In genomic region chr9:103873876-103874275, GRCm38 (mm10) we compare ENCODE assay signal across 16 mouse cellular contexts.
DNase-seq lines count a peak whose midpoint lies in the region; ATAC-seq and TF ChIP-seq lines count a peak whose summit lies in the region.
"Had no signal": no experiment of that assay in that cellular context is flagged by ENCODE, and none has a peak within 500 bp of the region (broad histone marks: within the 10 kb centered on the region; RNA-seq: fewer than 3 reads in every experiment).

No protein-coding gene starts in this region.

- no peak for TF ChIP-seq CTCF in heart, adult 2 months (IDR thresholded peaks at IDR 0.05)

- no peak for TF ChIP-seq EP300 in heart, adult 2 months (IDR thresholded peaks at IDR 0.05; ENCODE audit: insufficient read depth, low read depth, low read length)

- no peak overlapping the region for H3K27ac ChIP-seq in heart, adult 2 months
- H3K27ac ChIP-seq in limb, embryonic 14.5 days (replicated peaks; ENCODE audit: low read depth, low read length) = no peak overlapping the region
- no peak overlapping the region for H3K27ac ChIP-seq in limb, embryonic 10.5 days
- H3K27ac ChIP-seq: embryonic facial prominence, embryonic 13.5 days; forebrain, embryonic 13.5 days; intestine, embryonic 15.5 days had no signal

- no peaks in the 10 kb centered on the region for H3K4me1 ChIP-seq in heart, adult 2 months (ENCODE audit: control insufficient read depth, insufficient read depth, low read length)
- H3K4me1 ChIP-seq in limb, embryonic 14.5 days (ENCODE audit: control insufficient read depth, insufficient read depth, low read length) = no peaks in the 10 kb centered on the region
- no peaks in the 10 kb centered on the region for H3K4me1 ChIP-seq in limb, embryonic 10.5 days
- H3K4me1 ChIP-seq: embryonic facial prominence, embryonic 13.5 days; forebrain, embryonic 13.5 days; intestine, embryonic 15.5 days had no signal

- H3K4me2 ChIP-seq in limb, embryonic 14.5 days (replicated peaks; ENCODE audit: low read depth, low read length, severe bottlenecking) = no peak overlapping the region
- H3K4me2 ChIP-seq: embryonic facial prominence, embryonic 13.5 days; forebrain, embryonic 13.5 days; intestine, embryonic 15.5 days had no signal

- ATAC-seq in limb, embryonic 14.5 days (ENCODE audit: low FRiP score, low read depth) = no peak
- no peak for ATAC-seq in inflammation-experienced regulatory T-cells, adult 6 months
- ATAC-seq: forebrain, embryonic 13.5 days; forebrain, postnatal 0 days; hindbrain, embryonic 16.5 days; intestine, embryonic 15.5 days had no signal

- no peak for TF ChIP-seq POLR2A in heart, adult 2 months (IDR thresholded peaks at IDR 0.05; ENCODE audit: insufficient read depth, low read depth, low read length)
- TF ChIP-seq POLR2A in limb, embryonic 14.5 days (IDR thresholded peaks at IDR 0.05; ENCODE audit: borderline replicate concordance, extremely low read depth, insufficient read depth, insufficient read length) = no peak

- WGBS in heart, adult 2 months = 68% methylated on average over 9 of the region's 9 CpGs
- 82% methylated on average over 9 of the region's 9 CpGs for WGBS in limb, embryonic 14.5 days
- 91% methylated on average over 9 of the region's 9 CpGs for WGBS in limb, embryonic 10.5 days

- H3K4me3 ChIP-seq in heart, adult 2 months = no peak overlapping the region
- H3K4me3 ChIP-seq in limb, embryonic 14.5 days (replicated peaks; ENCODE audit: low read length) = no peak overlapping the region
- H3K4me3 ChIP-seq in limb, embryonic 10.5 days = no peak overlapping the region
- H3K4me3 ChIP-seq: embryonic facial prominence, embryonic 13.5 days; forebrain, embryonic 13.5 days; intestine, embryonic 15.5 days had no signal

- no peaks in the 10 kb centered on the region for H3K79me2 ChIP-seq in heart, adult 2 months (replicated peaks; ENCODE audit: control insufficient read depth, insufficient read depth, low read length)

- H3K9me3 ChIP-seq in limb, embryonic 14.5 days (ENCODE audit: control insufficient read depth, low read length) = no peaks in the 10 kb centered on the region
- H3K9me3 ChIP-seq in limb, embryonic 10.5 days (replicated peaks) = no peaks in the 10 kb centered on the region
- H3K9me3 ChIP-seq: embryonic facial prominence, embryonic 13.5 days; forebrain, embryonic 13.5 days; intestine, embryonic 15.5 days had no signal

- intact Hi-C loops in heart, postnatal 14 days (cut with DNase I) = no loop called here
- intact Hi-C loops in heart, adult 2 months (cut with DNase I) = no loop called here

- peak; percentile 32 to 36 for DNase-seq in cerebellum, postnatal 14 days
- no peak for DNase-seq in cerebellum, adult 11-12 months
- peak; percentile 4 to 10 for DNase-seq in heart, postnatal 14 days
- no peak for DNase-seq in heart, adult 2 months
- peak; percentile 23 for DNase-seq in limb, embryonic 14.5 days (ENCODE audit: low spot score)
- no peak for DNase-seq in limb, embryonic 10.5 days (ENCODE audit: low spot score)
- DNase-seq: adrenal gland, postnatal 10 days; cerebellum, adult 18-20 months; cerebellum, adult 9-11 months; forebrain, postnatal 0 days; gastrocnemius, postnatal 14 days had no signal

- no peaks in the 10 kb centered on the region for H3K36me3 ChIP-seq in heart, adult 2 months (ENCODE audit: control insufficient read depth, insufficient read depth, low read length)
- H3K36me3 ChIP-seq in limb, embryonic 14.5 days (ENCODE audit: control insufficient read depth, insufficient read depth, low read length) = no peaks in the 10 kb centered on the region
- H3K36me3 ChIP-seq in limb, embryonic 10.5 days = no peaks in the 10 kb centered on the region
- H3K36me3 ChIP-seq: embryonic facial prominence, embryonic 13.5 days; intestine, embryonic 15.5 days had no signal

- no peak overlapping the region for H3K9ac ChIP-seq in heart, adult 2 months (ENCODE audit: low read depth, low read length)
- H3K9ac ChIP-seq in limb, embryonic 14.5 days (ENCODE audit: low read depth, low read length, severe bottlenecking) = no peak overlapping the region
- H3K9ac ChIP-seq: embryonic facial prominence, embryonic 13.5 days; forebrain, embryonic 13.5 days; forebrain, postnatal 0 days; intestine, embryonic 15.5 days had no signal

- H3K27me3 ChIP-seq in heart, adult 2 months (ENCODE audit: control insufficient read depth, insufficient read depth, low read length) = no peaks in the 10 kb centered on the region
- H3K27me3 ChIP-seq in limb, embryonic 14.5 days (ENCODE audit: control insufficient read depth, insufficient read depth, low read length) = no peaks in the 10 kb centered on the region
- H3K27me3 ChIP-seq in limb, embryonic 10.5 days (ENCODE audit: low read depth, poor library complexity, severe bottlenecking) = no peaks in the 10 kb centered on the region
- H3K27me3 ChIP-seq: embryonic facial prominence, embryonic 13.5 days; forebrain, embryonic 13.5 days; intestine, embryonic 15.5 days had no signal

Comparison
In these comparisons a context has a peak if more than half of its experiments do, and no peak if none do; other contexts are left out.
1. DNase-seq: peak in cerebellum, postnatal 14 days (2 of 2), heart, postnatal 14 days (2 of 2) and limb, embryonic 14.5 days (single experiment); none in cerebellum, adult 11-12 months (single experiment), heart, adult 2 months (0 of 2) and limb, embryonic 10.5 days (single experiment).